Mouse (Mus musculus) cerebellum, adult 18-20 months (tissue): ENCODE data around the gene Pdp2.

Experiments
- DNase-seq, 2 experiments: peaks; one replicate each; pipeline ENCODE4 v3.0.0; 2021

The Pdp2 gene

GRCm38 (mm10) chr8:104597656-104598055, 6.4 kb downstream of the Pdp2 start:
- DNase-seq, result no peak

- no peak for DNase-seq
Measured at GRCm38 (mm10) chr8:104598496-104598895, 7.2 kb downstream of the Pdp2 start.

- no peak for DNase-seq
Measured at GRCm38 (mm10) chr8:104601386-104601785, 10.1 kb downstream of the Pdp2 start.

- DNase-seq, result peak in 1 of 2 experiments; percentile 9
Measured at GRCm38 (mm10) chr8:104601941-104602371, 10.7 kb downstream of the Pdp2 start.

- peak; percentile 75 to 80 for DNase-seq
Measured at GRCm38 (mm10) chr8:104602468-104603244, 11.4 kb downstream of the Pdp2 start.

- DNase-seq, result no peak
Measured at GRCm38 (mm10) chr8:104603245-104603593, 12.0 kb downstream of the Pdp2 start.

GRCm38 (mm10) chr8:104606329-104606728, 15.1 kb downstream of the Pdp2 start:
- DNase-seq, result no peak

GRCm38 (mm10) chr8:104607944-104608343, 16.7 kb downstream of the Pdp2 start:
- DNase-seq, result peak; percentile 37 to 44

GRCm38 (mm10) chr8:104609222-104609621, 18.0 kb downstream of the Pdp2 start:
- DNase-seq, result no peak

- DNase-seq, result no peak
Measured at GRCm38 (mm10) chr8:104610185-104610766, 19.0 kb downstream of the Pdp2 start.

GRCm38 (mm10) chr8:104611613-104612012, 20.4 kb downstream of the Pdp2 start:
- no peak for DNase-seq

GRCm38 (mm10) chr8:104613119-104613518, 21.9 kb downstream of the Pdp2 start:
- DNase-seq, result no peak

- DNase-seq, result no peak
Measured at GRCm38 (mm10) chr8:104620765-104621164, 29.5 kb downstream of the Pdp2 start.

GRCm38 (mm10) chr8:104624161-104624560, 32.9 kb downstream of the Pdp2 start, which contains the start of gene Cdh16:
Gene Cdh16, minus strand, starts transcription at chr8:104624396.
- DNase-seq, result no peak

- DNase-seq, result no peak
Measured at GRCm38 (mm10) chr8:104627065-104627740, 36.0 kb downstream of the Pdp2 start.

- no peak for DNase-seq
Measured at GRCm38 (mm10) chr8:104628402-104628801, 37.2 kb downstream of the Pdp2 start.

GRCm38 (mm10) chr8:104629306-104630110, 38.3 kb downstream of the Pdp2 start:
- no peak for DNase-seq

GRCm38 (mm10) chr8:104630111-104630479, 38.8 kb downstream of the Pdp2 start:
- no peak for DNase-seq

- no peak for DNase-seq
Measured at GRCm38 (mm10) chr8:104630574-104630973, 39.3 kb downstream of the Pdp2 start.

GRCm38 (mm10) chr8:104630981-104631663, 39.9 kb downstream of the Pdp2 start, which contains the start of gene Rrad:
Gene Rrad, minus strand, starts transcription at chr8:104631327.
- DNase-seq, result no peak

GRCm38 (mm10) chr8:104631975-104632374, 40.7 kb downstream of the Pdp2 start:
- DNase-seq, result no peak

- no peak for DNase-seq
Measured at GRCm38 (mm10) chr8:104632486-104632885, 41.2 kb downstream of the Pdp2 start.
